Mouse (Mus musculus): ENCODE measurements around the gene Wfikkn1. TPM values are rescaled to one million over a fixed set of nuclear protein-coding genes. Genes with fewer than 3 reads are reported as not detected.
"Not testable (repeated sequence)": the region's sequence is repeated elsewhere in the genome, so short reads cannot be mapped to it uniquely, and the experiment has no call there.

The Wfikkn1 gene
- polyA plus RNA-seq, 1 experiment from 2014 or later, result 0.35 TPM

DNA sequence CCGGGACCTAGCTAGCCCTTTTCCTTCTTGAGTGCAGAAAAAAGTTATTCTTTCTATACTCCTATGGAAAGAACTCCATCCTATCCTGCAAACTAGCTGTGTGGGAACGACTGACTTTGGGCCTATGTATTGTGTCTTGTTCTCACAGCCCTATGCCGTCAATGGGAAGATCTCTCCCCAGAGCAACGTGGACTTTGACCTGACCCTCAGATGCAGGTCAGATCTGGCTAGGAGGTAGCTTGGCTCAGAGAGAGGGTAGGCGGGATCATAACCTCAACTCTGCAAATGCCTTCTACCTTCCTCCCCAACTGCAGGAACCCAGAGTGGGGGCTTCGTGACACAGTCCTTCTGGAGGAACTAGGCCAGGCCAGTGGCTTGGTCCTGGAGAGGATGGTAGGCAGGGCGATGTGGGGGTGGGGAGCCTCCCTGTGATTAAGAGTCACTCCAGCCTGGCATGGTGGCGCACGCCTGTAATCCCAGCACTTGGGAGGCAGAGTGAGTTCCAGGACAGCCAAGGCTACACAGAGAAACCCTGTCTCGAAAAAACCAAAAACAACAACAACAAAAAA is 4.2 kb downstream of the Wfikkn1 start:
- Histone ChIP-seq H3K9ac (0 out of 2 replicates have a peak overlapping the region, but pooled peaks have one; percentile 79), H3K4me1 (replicated peaks) (peaks cover 60% of the 10 kb centered on the region), H3K36me3 (replicated peaks) (peaks cover 21% of the 10 kb centered on the region), H3K9me3 (replicated peaks) (no peaks in the 10 kb centered on the region), H3K27ac (replicated peaks) (peak overlapping the region; percentile 90; the same call in 1 of the 2 replicates), H3K4me2 (peak overlapping the region; percentile 89), H3K27me3 (no peaks in the 10 kb centered on the region), H3K4me3 (replicated peaks) (peak overlapping the region; percentile 85)
- no peak for ATAC-seq (ENCODE audit: insufficient read depth)
- 61% methylated on average over 10 of the region's 10 CpGs for WGBS (ENCODE audit: insufficient replicate concordance)

- peak overlapping the region; percentile 79 for H3K9ac ChIP-seq
- 1% methylated on average over 59 of the region's 59 CpGs for WGBS (ENCODE audit: insufficient replicate concordance)
- H3K4me3 ChIP-seq (replicated peaks), result peak overlapping the region; percentile 85
- H3K4me1 ChIP-seq (replicated peaks), result peaks cover 50% of the 10 kb centered on the region
- peak overlapping the region; percentile 89 for H3K4me2 ChIP-seq
- ATAC-seq (ENCODE audit: insufficient read depth), result peak; percentile 81
- peak overlapping the region; percentile 90 for H3K27ac ChIP-seq (replicated peaks)
- H3K27me3 ChIP-seq, result no peaks in the 10 kb centered on the region
- peaks cover 21% of the 10 kb centered on the region for H3K36me3 ChIP-seq (replicated peaks)
- H3K9me3 ChIP-seq (replicated peaks), result no peaks in the 10 kb centered on the region
These were observed 5.2 kb downstream of the Wfikkn1 start for GRCm38 (mm10) chr17:25875171-25876136.

DNA sequence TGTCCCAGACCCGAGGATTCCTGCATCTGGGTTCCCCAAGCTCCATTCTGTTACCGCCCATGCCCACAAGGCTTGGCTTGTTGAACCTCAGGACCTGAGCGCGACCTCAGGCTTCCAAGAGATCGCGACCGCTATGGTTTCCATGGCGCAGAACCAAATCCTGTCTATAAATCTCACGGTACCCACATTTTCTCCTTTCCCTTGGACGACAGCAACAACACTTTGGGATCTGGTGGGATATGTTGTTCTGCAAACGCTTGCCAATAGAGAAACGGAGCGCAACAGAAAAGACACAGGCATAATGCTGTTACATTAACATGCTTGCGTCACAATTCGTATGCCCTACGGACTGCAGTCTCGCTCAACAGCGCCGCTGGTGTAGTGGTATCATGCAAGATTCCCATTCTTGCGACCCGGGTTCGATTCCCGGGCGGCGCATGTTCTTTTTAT is 5.9 kb downstream of the Wfikkn1 start, which contains the start of gene Mettl26:
TSS of gene Mettl26 (plus strand) at position 354 of the 450 bp plus-strand sequence.
- ATAC-seq (ENCODE audit: insufficient read depth), result peak; percentile 64
- Histone ChIP-seq H3K9me3 (replicated peaks) (no peaks in the 10 kb centered on the region), H3K4me1 (replicated peaks) (peaks cover 43% of the 10 kb centered on the region), H3K4me2 (peak within 1 kb of the TSS; percentile 89), H3K36me3 (replicated peaks) (peaks cover 21% of the 10 kb centered on the region), H3K4me3 (replicated peaks) (peak within 1 kb of the TSS; percentile 85), H3K27me3 (no peaks in the 10 kb centered on the region), H3K9ac (peak within 1 kb of the TSS; percentile 79), H3K27ac (replicated peaks) (peak within 1 kb of the TSS; percentile 90)
- WGBS (ENCODE audit: insufficient replicate concordance), result under 1% methylated on average over 25 of the region's 25 CpGs

DNA sequence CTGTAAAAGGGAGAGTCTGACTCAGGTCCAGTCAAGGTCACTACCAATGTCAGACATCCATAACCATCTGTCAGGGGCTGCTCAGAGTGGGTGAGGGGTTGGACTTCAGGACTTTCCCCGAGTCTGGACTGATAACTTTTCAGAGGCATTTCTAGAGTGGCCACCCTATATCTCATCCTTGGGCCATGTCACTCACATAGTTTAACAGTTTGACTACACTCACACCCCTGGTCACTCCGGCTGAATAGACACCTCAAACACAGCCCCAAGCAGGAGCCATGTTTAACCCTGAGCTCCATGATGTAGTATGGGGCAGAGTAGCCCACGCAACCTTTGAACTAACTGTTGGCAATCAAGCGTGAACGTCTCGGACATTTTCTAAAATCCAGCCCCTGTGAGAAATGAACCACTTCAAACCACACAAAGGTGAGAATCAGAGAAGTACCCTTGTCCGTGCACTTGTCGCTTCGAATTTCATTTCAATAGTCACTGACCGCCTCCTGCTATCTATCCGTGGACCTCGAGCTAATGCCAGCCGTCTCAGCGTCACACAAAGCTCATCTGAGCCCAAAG is 6.4 kb downstream of the Wfikkn1 start:
- WGBS (ENCODE audit: insufficient replicate concordance), result 10% methylated on average over 14 of the region's 14 CpGs
- H3K9ac ChIP-seq, result peak overlapping the region; percentile 58
- H3K4me2 ChIP-seq, result peak overlapping the region; percentile 89
- H3K27ac ChIP-seq (replicated peaks), result peak overlapping the region; percentile 54
- no peak for ATAC-seq (ENCODE audit: insufficient read depth)
- peaks cover 40% of the 10 kb centered on the region for H3K4me1 ChIP-seq (replicated peaks)
- peaks cover 15% of the 10 kb centered on the region for H3K36me3 ChIP-seq (replicated peaks)
- no peaks in the 10 kb centered on the region for H3K9me3 ChIP-seq (replicated peaks)
- H3K4me3 ChIP-seq (replicated peaks), result peak overlapping the region; percentile 85
- H3K27me3 ChIP-seq, result no peaks in the 10 kb centered on the region

DNA sequence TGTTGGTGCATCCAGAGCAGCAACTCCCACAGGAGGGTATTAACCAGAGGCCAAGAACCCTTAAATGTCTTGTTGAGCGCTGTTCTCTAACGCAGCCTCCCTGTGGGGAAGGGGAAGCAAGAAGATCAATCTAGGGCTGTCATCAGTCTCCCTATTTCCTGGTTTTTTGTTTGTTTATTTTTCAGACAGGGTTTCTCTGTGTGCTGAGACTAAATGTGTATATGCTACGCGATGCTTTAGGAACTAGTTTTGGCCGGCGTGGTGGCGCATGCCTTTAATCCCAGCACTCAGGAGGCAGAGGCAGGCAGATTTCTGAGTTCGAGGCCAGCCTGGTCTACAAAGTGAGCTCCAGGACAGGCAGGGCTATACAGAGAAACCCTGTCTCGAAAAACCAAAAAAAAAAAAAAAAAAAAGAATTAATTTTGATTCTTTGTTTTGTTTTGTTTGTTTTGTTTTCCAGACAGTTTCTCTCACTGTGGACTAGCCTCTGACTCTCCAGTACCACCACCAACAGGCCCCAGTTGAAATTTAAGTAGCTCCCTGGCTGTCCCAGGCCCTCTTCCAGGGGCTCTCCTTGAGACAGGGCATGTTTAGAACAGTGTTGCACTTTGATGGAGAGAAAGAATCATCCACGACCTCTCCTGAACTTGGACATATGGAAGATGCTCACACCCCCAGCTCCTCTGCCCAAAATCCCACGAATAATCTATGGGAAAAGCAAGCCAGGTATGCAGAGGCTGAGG is 7.1 kb downstream of the Wfikkn1 start:
- Histone ChIP-seq H3K9ac (no peak overlapping the region), H3K27me3 (no peaks in the 10 kb centered on the region), H3K27ac (replicated peaks) (0 out of 2 replicates have a peak overlapping the region, but pooled peaks have one; percentile 54), H3K36me3 (replicated peaks) (peaks cover 11% of the 10 kb centered on the region), H3K9me3 (replicated peaks) (no peaks in the 10 kb centered on the region), H3K4me1 (replicated peaks) (peaks cover 46% of the 10 kb centered on the region), H3K4me2 (peak overlapping the region; percentile 89), H3K4me3 (replicated peaks) (peak overlapping the region; percentile 85; the same call in 1 of the 2 replicates)
- ATAC-seq (ENCODE audit: insufficient read depth), result no peak
- 72% methylated on average over 11 of the region's 11 CpGs for WGBS (ENCODE audit: insufficient replicate concordance)

- no peaks in the 10 kb centered on the region for H3K27me3 ChIP-seq
- H3K9ac ChIP-seq, result no peak overlapping the region
- H3K9me3 ChIP-seq (replicated peaks), result no peaks in the 10 kb centered on the region
- no peak overlapping the region for H3K4me3 ChIP-seq (replicated peaks)
- H3K4me1 ChIP-seq (replicated peaks), result peaks cover 48% of the 10 kb centered on the region
- 73% methylated on average over 3 of the region's 3 CpGs for WGBS (ENCODE audit: insufficient replicate concordance)
- no peak overlapping the region for H3K4me2 ChIP-seq
- ATAC-seq (ENCODE audit: insufficient read depth), result no peak
- H3K27ac ChIP-seq (replicated peaks), result no peak overlapping the region
- H3K36me3 ChIP-seq (replicated peaks), result peaks cover 2% of the 10 kb centered on the region
These were observed 8.0 kb downstream of the Wfikkn1 start for GRCm38 (mm10) chr17:25872676-25873075.

GRCm38 (mm10) chr17:25871566-25871965 is 9.1 kb downstream of the Wfikkn1 start:
- not testable (repeated sequence) for H3K9me3 ChIP-seq (replicated peaks); H3K27me3 ChIP-seq; H3K9ac ChIP-seq; H3K36me3 ChIP-seq (replicated peaks); H3K4me2 ChIP-seq; ATAC-seq (ENCODE audit: insufficient read depth); H3K4me3 ChIP-seq (replicated peaks); H3K27ac ChIP-seq (replicated peaks)
- H3K4me1 ChIP-seq (replicated peaks), result peaks cover 49% of the 10 kb centered on the region

GRCm38 (mm10) chr17:25869954-25870353 is 10.7 kb downstream of the Wfikkn1 start:
- H3K27me3 ChIP-seq, result no peaks in the 10 kb centered on the region
- H3K36me3 ChIP-seq (replicated peaks), result peaks cover 6% of the 10 kb centered on the region; the same call in 1 of the 2 replicates
- ATAC-seq (ENCODE audit: insufficient read depth), result no peak
- no peak overlapping the region for H3K4me3 ChIP-seq (replicated peaks)
- no peaks in the 10 kb centered on the region for H3K9me3 ChIP-seq (replicated peaks)
- no peak overlapping the region for H3K27ac ChIP-seq (replicated peaks)
- WGBS (ENCODE audit: insufficient replicate concordance), result 75% methylated on average over 2 of the region's 2 CpGs
- no peak overlapping the region for H3K9ac ChIP-seq
- peaks cover 42% of the 10 kb centered on the region for H3K4me1 ChIP-seq (replicated peaks)
- H3K4me2 ChIP-seq, result no peak overlapping the region

DNA sequence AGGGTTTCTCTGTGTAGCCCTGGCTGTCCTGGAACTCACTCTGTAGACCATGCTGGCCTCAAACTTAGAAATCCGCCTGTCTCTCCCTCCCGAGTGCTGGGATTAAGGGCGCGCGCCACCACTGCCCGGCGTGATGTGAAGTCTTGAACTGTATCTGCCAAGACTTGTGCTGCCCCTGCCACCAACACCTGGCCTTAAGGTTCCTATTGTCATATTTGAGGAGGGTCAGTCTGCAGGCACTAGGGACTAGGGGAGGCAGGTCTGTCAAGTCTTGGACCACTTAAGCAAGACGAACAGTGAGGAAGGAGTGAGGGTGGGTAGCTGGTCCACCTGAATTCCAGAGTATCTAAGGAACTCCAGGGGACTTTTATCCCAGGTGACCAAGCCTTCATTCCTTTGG is 11.2 kb downstream of the Wfikkn1 start:
- peaks cover 8% of the 10 kb centered on the region for H3K36me3 ChIP-seq (replicated peaks)
- no peak overlapping the region for H3K4me2 ChIP-seq
- no peak overlapping the region for H3K27ac ChIP-seq (replicated peaks)
- H3K4me1 ChIP-seq (replicated peaks), result peaks cover 39% of the 10 kb centered on the region
- 81% methylated on average over 8 of the region's 8 CpGs for WGBS (ENCODE audit: insufficient replicate concordance)
- H3K4me3 ChIP-seq (replicated peaks), result no peak overlapping the region
- ATAC-seq (ENCODE audit: insufficient read depth), result no peak
- no peak overlapping the region for H3K9ac ChIP-seq
- H3K27me3 ChIP-seq, result no peaks in the 10 kb centered on the region
- no peaks in the 10 kb centered on the region for H3K9me3 ChIP-seq (replicated peaks)

DNA sequence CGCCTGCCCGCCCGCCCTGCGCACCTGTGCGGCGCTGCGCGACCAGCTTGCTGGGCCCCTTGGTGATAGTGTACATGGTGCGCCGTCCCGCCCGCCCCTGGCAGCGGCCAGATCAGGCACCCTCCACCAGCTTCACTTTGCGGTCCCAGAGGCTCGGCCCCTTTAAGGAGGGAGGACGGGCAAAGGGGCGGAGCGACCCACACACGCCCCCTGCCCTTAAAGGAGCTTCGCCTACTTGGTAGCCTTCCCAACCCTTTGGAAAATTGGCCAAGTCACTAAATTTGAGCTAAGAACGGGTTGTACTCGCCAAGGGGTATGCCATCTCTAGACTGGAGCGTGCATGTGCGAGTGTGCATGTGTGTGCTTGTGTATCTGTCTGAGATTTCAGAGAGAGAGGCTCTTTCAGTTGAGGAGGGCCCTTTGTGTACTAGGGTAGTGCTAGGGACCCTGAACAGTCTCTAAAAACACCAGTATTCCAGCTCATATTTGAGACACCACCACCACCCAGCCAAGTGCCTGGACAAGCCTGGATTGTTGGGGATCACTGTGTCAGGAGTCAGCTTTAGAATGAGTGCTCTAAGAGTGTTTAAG is 12.0 kb downstream of the Wfikkn1 start, which contains the start of gene Mcrip2:
TSS of gene Mcrip2 (minus strand) at position 164 of the 591 bp plus-strand sequence.
- Histone ChIP-seq H3K4me3 (replicated peaks) (peak within 1 kb of the TSS; percentile 69), H3K4me2 (peak within 1 kb of the TSS; percentile 88), H3K9me3 (replicated peaks) (no peaks in the 10 kb centered on the region), H3K36me3 (replicated peaks) (peaks cover 16% of the 10 kb centered on the region), H3K4me1 (replicated peaks) (peaks cover 32% of the 10 kb centered on the region), H3K27ac (replicated peaks) (peak within 1 kb of the TSS; percentile 77), H3K27me3 (no peaks in the 10 kb centered on the region), H3K9ac (peak within 1 kb of the TSS; percentile 66)
- peak; percentile 68 for ATAC-seq (ENCODE audit: insufficient read depth)
- WGBS (ENCODE audit: insufficient replicate concordance), result 0% methylated on average over 24 of the region's 24 CpGs

Data from liver, embryonic 15.5 days (tissue).